Mouse (Mus musculus): Measurements from ENCODE around the gene Wtip.

DNA sequence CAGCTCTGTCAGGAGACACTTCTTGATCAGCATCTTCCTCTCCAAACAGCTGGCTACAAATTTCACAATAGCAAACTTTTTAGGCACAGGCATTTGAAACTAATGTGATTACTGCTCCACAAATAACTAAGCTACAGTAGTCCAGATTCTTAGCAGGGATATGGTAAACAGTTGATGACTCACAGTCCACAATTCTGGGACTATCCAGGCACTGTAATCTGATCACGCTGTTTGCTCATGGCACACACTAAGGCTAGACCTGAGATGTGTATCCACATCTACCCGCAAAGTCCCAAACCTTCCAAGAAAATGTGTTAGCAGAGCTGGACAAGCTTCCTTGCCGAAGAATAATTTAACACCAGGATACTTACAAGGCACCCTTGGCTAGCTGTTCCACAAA is 24.9 kb upstream of the Wtip start:
- TF ChIP-seq POLR2A (IDR thresholded peaks at IDR 0.05; ENCODE audit: borderline replicate concordance, control insufficient read depth, low read depth, low read length) (no peak), CTCF (IDR thresholded peaks at IDR 0.05; ENCODE audit: control insufficient read depth, insufficient read depth, low read length) (no peak)

Measured in bone marrow, adult 2 months (tissue).